Comparison of ENCODE assay signal across 13 mouse cellular contexts in genomic region chr8:121360001-121360400, GRCm38 (mm10).
A peak's percentile ranks its signal among the peaks of the same experiment; 100 is the strongest.
DNase-seq lines count a peak whose midpoint lies in the region; ATAC-seq lines count a peak whose summit lies in the region.
"Had no signal": no experiment of that assay in that cellular context is flagged by ENCODE, and none has a peak within 500 bp of the region (broad histone marks: within the 10 kb centered on the region; RNA-seq: fewer than 3 reads in every experiment).

No protein-coding gene starts in this region.

- 75% methylated on average over 6 of the region's 6 CpGs for WGBS in hindbrain, embryonic 13.5 days
- 71% methylated on average over 6 of the region's 6 CpGs for WGBS in hindbrain, embryonic 11.5 days
- 39% methylated on average over 6 of the region's 6 CpGs for WGBS in neural tube, embryonic 13.5 days
- WGBS in embryonic facial prominence, embryonic 10.5 days: 45% methylated on average over 6 of the region's 6 CpGs

- DNase-seq in hindbrain, embryonic 11.5 days (ENCODE audit: low spot score): no peak
- DNase-seq in neural tube, embryonic 10.5 days (ENCODE audit: extremely low spot score, low spot score): no peak
- no peak for DNase-seq in embryonic facial prominence, embryonic 10.5 days (ENCODE audit: low spot score)
- DNase-seq in gastrocnemius, postnatal 10 days: no peak
- DNase-seq in right cerebral cortex, postnatal 4 days: no peak
- DNase-seq: cerebellum, adult 18-20 months; gastrocnemius, postnatal 36 days; lung, postnatal 14 days; right cerebral cortex, postnatal 14 days had no signal

- peaks cover 20% of the 10 kb centered on the region; the same call in 1 of the 2 replicates for H3K27me3 ChIP-seq in hindbrain, embryonic 13.5 days
- H3K27me3 ChIP-seq in hindbrain, embryonic 11.5 days (ENCODE audit: control insufficient read depth, insufficient read depth, low read length): no peaks in the 10 kb centered on the region
- peaks cover 4% of the 10 kb centered on the region; the same call in 1 of the 2 replicates for H3K27me3 ChIP-seq in neural tube, embryonic 13.5 days
- peaks cover 84% of the 10 kb centered on the region for H3K27me3 ChIP-seq in embryonic facial prominence, embryonic 10.5 days (replicated peaks; ENCODE audit: low read depth, poor library complexity, severe bottlenecking)

- peak overlapping the region; percentile 76; the same call in 1 of the 2 replicates for H3K27ac ChIP-seq in hindbrain, embryonic 13.5 days
- no peak overlapping the region for H3K27ac ChIP-seq in hindbrain, embryonic 11.5 days (ENCODE audit: low read depth, low read length)
- H3K27ac ChIP-seq in neural tube, embryonic 13.5 days (replicated peaks): peak overlapping the region; percentile 71; the same call in 1 of the 2 replicates
- peak overlapping the region; percentile 79 for H3K27ac ChIP-seq in embryonic facial prominence, embryonic 10.5 days (replicated peaks)
- H3K27ac ChIP-seq: left cerebral cortex, adult 2 months had no signal

- no peak; the same call in 1 of the 2 replicates for ATAC-seq in hindbrain, embryonic 13.5 days (ENCODE audit: low FRiP score)
- ATAC-seq in hindbrain, embryonic 11.5 days (ENCODE audit: low FRiP score): no peak
- no peak for ATAC-seq in neural tube, embryonic 13.5 days (ENCODE audit: low read depth)

- no peak overlapping the region for H3K4me2 ChIP-seq in hindbrain, embryonic 13.5 days
- no peak overlapping the region for H3K4me2 ChIP-seq in hindbrain, embryonic 11.5 days (replicated peaks; ENCODE audit: low read depth, low read length)
- no peak overlapping the region for H3K4me2 ChIP-seq in neural tube, embryonic 13.5 days

- H3K4me3 ChIP-seq in hindbrain, embryonic 13.5 days: no peak overlapping the region
- H3K4me3 ChIP-seq in hindbrain, embryonic 11.5 days (ENCODE audit: low read depth, low read length): no peak overlapping the region
- no peak overlapping the region for H3K4me3 ChIP-seq in neural tube, embryonic 13.5 days
- no peak overlapping the region for H3K4me3 ChIP-seq in embryonic facial prominence, embryonic 10.5 days
- H3K4me3 ChIP-seq: embryonic facial prominence, embryonic 13.5 days; left cerebral cortex, adult 2 months had no signal

- H3K4me1 ChIP-seq in hindbrain, embryonic 13.5 days (replicated peaks): peaks cover 20% of the 10 kb centered on the region
- no peaks in the 10 kb centered on the region; the same call in 1 of the 2 replicates for H3K4me1 ChIP-seq in hindbrain, embryonic 11.5 days (replicated peaks; ENCODE audit: control insufficient read depth, insufficient read depth, low read length)
- H3K4me1 ChIP-seq in neural tube, embryonic 13.5 days (replicated peaks): peaks cover 25% of the 10 kb centered on the region
- peaks cover 65% of the 10 kb centered on the region for H3K4me1 ChIP-seq in embryonic facial prominence, embryonic 10.5 days

- no peaks in the 10 kb centered on the region for H3K9me3 ChIP-seq in hindbrain, embryonic 13.5 days
- H3K9me3 ChIP-seq in hindbrain, embryonic 11.5 days (ENCODE audit: control insufficient read depth, low read length): no peaks in the 10 kb centered on the region
- no peaks in the 10 kb centered on the region for H3K9me3 ChIP-seq in neural tube, embryonic 13.5 days
- peaks cover 4% of the 10 kb centered on the region; the same call in 1 of the 2 replicates for H3K9me3 ChIP-seq in embryonic facial prominence, embryonic 10.5 days

- H3K36me3 ChIP-seq in hindbrain, embryonic 13.5 days: no peaks in the 10 kb centered on the region
- H3K36me3 ChIP-seq in hindbrain, embryonic 11.5 days (ENCODE audit: control insufficient read depth, insufficient read depth, low read length): no peaks in the 10 kb centered on the region
- no peaks in the 10 kb centered on the region for H3K36me3 ChIP-seq in neural tube, embryonic 13.5 days
- no peaks in the 10 kb centered on the region for H3K36me3 ChIP-seq in embryonic facial prominence, embryonic 10.5 days (replicated peaks)
- H3K36me3 ChIP-seq: embryonic facial prominence, embryonic 13.5 days had no signal

- no peak overlapping the region for H3K9ac ChIP-seq in hindbrain, embryonic 13.5 days
- no peak overlapping the region for H3K9ac ChIP-seq in hindbrain, embryonic 11.5 days (ENCODE audit: low read depth, low read length)
- H3K9ac ChIP-seq in neural tube, embryonic 13.5 days: no peak overlapping the region
